Mouse (Mus musculus) hindbrain, embryonic 13.5 days (tissue): ENCODE measurements around the gene Rusc1. TPM values are rescaled to one million over a fixed set of nuclear protein-coding genes. Genes with fewer than 3 reads are reported as not detected.

Source experiments
- ATAC-seq: fragments of 200-750 bp; cut with Nextera tagmentation; 2 replicates; pipeline ENCODE4 v1.8.0; 2017; ENCODE audit warnings: moderate TSS enrichment; ENCODE audit not compliant: low FRiP score
- H3K27ac ChIP-seq: fragments of 300-500 bp; sonication (generic); 2 replicates; pipeline ENCODE4 v1.5.1; 2015; ENCODE audit warnings: inconsistent platforms, mild to moderate bottlenecking, moderate library complexity
- H3K27me3 ChIP-seq: fragments of 300-500 bp; sonication (generic); 2 replicates; pipeline ENCODE4 v1.6.1; 2015; ENCODE audit warnings: mild to moderate bottlenecking, inconsistent platforms
- H3K36me3 ChIP-seq: fragments of 300-500 bp; sonication (generic); 2 replicates; pipeline ENCODE4 v1.6.1; 2015; ENCODE audit warnings: mild to moderate bottlenecking, inconsistent platforms
- H3K4me1 ChIP-seq: fragments of 300-500 bp; sonication (generic); replicated peaks from 2 replicates; pipeline ENCODE4 v1.6.1; 2015; ENCODE audit warnings: inconsistent platforms
- H3K4me2 ChIP-seq: fragments of 300-500 bp; sonication (generic); 2 replicates; pipeline ENCODE4 v1.6.1; 2015; ENCODE audit warnings: inconsistent platforms, mild to moderate bottlenecking, moderate library complexity
- H3K4me3 ChIP-seq: fragments of 300-500 bp; sonication (generic); 2 replicates; pipeline ENCODE4 v1.5.1; 2015; ENCODE audit warnings: mild to moderate bottlenecking, inconsistent platforms
- H3K9ac ChIP-seq: fragments of 300-500 bp; sonication (generic); 2 replicates; pipeline ENCODE4 v1.6.1; 2015; ENCODE audit warnings: mild to moderate bottlenecking, inconsistent platforms
- H3K9me3 ChIP-seq: fragments of 300-500 bp; sonication (generic); 2 replicates; pipeline ENCODE4 v1.6.1; 2016; ENCODE audit warnings: inconsistent platforms
- WGBS: fragments of 180-500 bp; shearing (Covaris S2); methylation state at CpG from one replicate; pipeline ENCODE4 v1.1.7; 2015; 5-methylcytosine and 5-hydroxymethylcytosine counted together
- polyA plus RNA-seq: library from polyadenylated mRNA; unstranded; fragments of >200 nt; fragmentation: Nextera tagmentation; extraction: Ambion mirVana; gene quantifications from 2 replicates; pipeline ENCODE4 v1.2.1, GENCODE M21; 2015

Gene Rusc1
- polyA plus RNA-seq, 1 experiment from 2014 or later, result 74.5 TPM

DNA sequence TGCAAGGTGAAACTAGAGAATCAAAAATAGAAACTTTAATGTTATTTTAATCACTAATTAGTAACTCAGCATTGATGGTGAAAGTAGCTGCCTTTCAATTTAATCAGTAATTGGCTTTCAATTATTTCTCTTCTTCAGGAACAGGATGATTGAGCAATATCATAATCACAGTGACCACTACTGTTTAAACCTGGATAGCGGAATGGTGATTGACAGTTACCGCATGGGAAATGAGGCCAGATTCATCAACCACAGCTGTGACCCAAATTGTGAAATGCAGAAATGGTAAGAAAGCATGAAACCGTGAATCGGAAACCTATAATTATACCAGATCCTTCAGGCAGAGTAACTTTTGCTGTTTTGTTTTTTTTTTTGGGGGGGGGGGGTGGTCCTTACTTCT, 49.8 kb downstream of the Rusc1 start:
- 84% methylated on average over 4 of the region's 4 CpGs for WGBS
- Histone ChIP-seq H3K4me2 (no peak overlapping the region), H3K9ac (no peak overlapping the region), H3K9me3 (no peaks in the 10 kb centered on the region), H3K27ac (no peak overlapping the region), H3K4me3 (no peak overlapping the region), H3K27me3 (no peaks in the 10 kb centered on the region), H3K36me3 (peaks cover 74% of the 10 kb centered on the region), H3K4me1 (no peaks in the 10 kb centered on the region)
- no peak for ATAC-seq

Other genes starting within 250 kb of the Rusc1 start
- 43.1 and 48.4 TPM in 2 replicates for gene Msto1, start 179.3 kb downstream of the Rusc1 start, polyA plus RNA-seq
- 21.5 and 22.5 TPM in 2 replicates for gene Ash1l, start 142.7 kb downstream of the Rusc1 start, polyA plus RNA-seq
- 135 and 140 TPM in 2 replicates for gene Dap3, start 142.1 kb downstream of the Rusc1 start, polyA plus RNA-seq
- gene Gm43738, start 7.8 kb upstream of the Rusc1 start, polyA plus RNA-seq, result not detected in 2 replicates
- 312 and 322 TPM in 2 replicates for gene Fdps, start 8.6 kb upstream of the Rusc1 start, polyA plus RNA-seq
- 0.30 TPM in 1 of 2 replicates, not detected in the other for gene Pklr, start 42.8 kb upstream of the Rusc1 start, polyA plus RNA-seq
- gene Hcn3, start 66.9 kb upstream of the Rusc1 start, polyA plus RNA-seq, result 33.5 and 35.1 TPM in 2 replicates
- gene Clk2, start 71.5 kb upstream of the Rusc1 start, polyA plus RNA-seq, result 23.5 and 24.5 TPM in 2 replicates
- 127 and 130 TPM in 2 replicates for gene Scamp3, start 84.2 kb upstream of the Rusc1 start, polyA plus RNA-seq
- gene Fam189b, start 89.8 kb upstream of the Rusc1 start, polyA plus RNA-seq, result 29.9 and 30.0 TPM in 2 replicates
- gene Gba, start 109.6 kb upstream of the Rusc1 start, polyA plus RNA-seq, result 47.9 TPM in 2 replicates
- 53.5 and 60.7 TPM in 2 replicates for gene Thbs3, start 121.9 kb upstream of the Rusc1 start, polyA plus RNA-seq
- 161 and 166 TPM in 2 replicates for gene Mtx1, start 133.8 kb upstream of the Rusc1 start, polyA plus RNA-seq
- gene Muc1, start 135.7 kb upstream of the Rusc1 start, polyA plus RNA-seq, result 1.3 and 2.8 TPM in 2 replicates
- 205 and 209 TPM in 2 replicates for gene Krtcap2, start 152.7 kb upstream of the Rusc1 start, polyA plus RNA-seq
- 64.3 and 68.1 TPM in 2 replicates for gene Trim46, start 153.0 kb upstream of the Rusc1 start, polyA plus RNA-seq
- 74.4 and 76.2 TPM in 2 replicates for gene Dpm3, start 166.0 kb upstream of the Rusc1 start, polyA plus RNA-seq
- 34.6 and 38.0 TPM in 2 replicates for gene Slc50a1, start 177.3 kb upstream of the Rusc1 start, polyA plus RNA-seq
- gene Efna1, start 187.8 kb upstream of the Rusc1 start, polyA plus RNA-seq, result 12.1 and 12.4 TPM in 2 replicates
- 46.8 and 49.7 TPM in 2 replicates for gene Efna3, start 229.7 kb upstream of the Rusc1 start, polyA plus RNA-seq
- gene Efna4, start 244.7 kb upstream of the Rusc1 start, polyA plus RNA-seq, result 8.6 and 9.8 TPM in 2 replicates